Comparison of ENCODE assay signal across 13 mouse cellular contexts in the genomic region with DNA sequence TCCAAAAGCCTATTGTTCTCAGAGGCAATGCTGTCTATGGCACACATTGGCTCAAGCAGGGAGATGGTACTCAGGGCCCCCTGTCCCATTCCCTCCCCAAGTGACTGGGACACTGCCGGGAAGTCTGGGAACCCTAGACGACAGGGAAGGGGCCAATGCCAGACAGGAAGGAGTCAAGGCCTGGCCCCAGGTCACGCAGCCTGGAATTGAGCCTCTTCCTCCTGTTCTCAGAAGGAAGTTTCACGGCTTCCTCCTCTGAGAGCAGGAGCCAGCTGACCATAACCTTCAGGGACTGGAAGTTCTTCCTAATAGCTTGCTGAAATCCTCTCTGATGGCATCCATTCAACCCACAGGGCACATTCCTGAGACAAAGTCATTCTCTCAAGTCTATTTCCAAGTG. TPM values are rescaled to one million over a fixed set of nuclear protein-coding genes. Genes with fewer than 3 reads are reported as not detected.
DNase-seq lines count a peak whose midpoint lies in the region; ATAC-seq lines count a peak whose summit lies in the region.
"Had no signal": no experiment of that assay in that cellular context is flagged by ENCODE, and none has a peak within 500 bp of the region (broad histone marks: within the 10 kb centered on the region; RNA-seq: fewer than 3 reads in every experiment).

No protein-coding gene starts in this region.

- no peaks in the 10 kb centered on the region for H3K27me3 ChIP-seq in forebrain, embryonic 14.5 days (replicated peaks; ENCODE audit: control insufficient read depth, insufficient read depth, low read length)
- H3K27me3 ChIP-seq in forebrain, embryonic 11.5 days (ENCODE audit: control insufficient read depth, insufficient read depth, low read length), result no peaks in the 10 kb centered on the region
- H3K27me3 ChIP-seq in midbrain, embryonic 10.5 days (ENCODE audit: low read depth, poor library complexity, severe bottlenecking), result peaks cover 9% of the 10 kb centered on the region; the same call in 1 of the 2 replicates
- H3K27me3 ChIP-seq: hindbrain, embryonic 13.5 days had no signal

- peak overlapping the region; percentile 93 for H3K27ac ChIP-seq in brown adipose tissue, adult 24 weeks (replicated peaks; ENCODE audit: low read depth, low read length)
- H3K27ac ChIP-seq in forebrain, embryonic 14.5 days (ENCODE audit: low read depth, low read length), result no peak overlapping the region
- H3K27ac ChIP-seq in forebrain, embryonic 11.5 days (ENCODE audit: low read depth, low read length), result no peak overlapping the region
- no peak overlapping the region for H3K27ac ChIP-seq in midbrain, embryonic 10.5 days (replicated peaks)
- H3K27ac ChIP-seq: hindbrain, embryonic 13.5 days had no signal

- ATAC-seq in forebrain, embryonic 14.5 days, result no peak
- no peak for ATAC-seq in forebrain, embryonic 11.5 days (replicated peaks; ENCODE audit: low FRiP score)

- H3K9ac ChIP-seq in forebrain, embryonic 14.5 days (ENCODE audit: low read length), result no peak overlapping the region
- no peak overlapping the region for H3K9ac ChIP-seq in forebrain, embryonic 11.5 days (ENCODE audit: low read length)
- H3K9ac ChIP-seq: hindbrain, embryonic 13.5 days had no signal

- H3K9me3 ChIP-seq in forebrain, embryonic 14.5 days (replicated peaks; ENCODE audit: control insufficient read depth, low read length), result no peaks in the 10 kb centered on the region
- no peaks in the 10 kb centered on the region for H3K9me3 ChIP-seq in forebrain, embryonic 11.5 days (ENCODE audit: control insufficient read depth, low read length)
- H3K9me3 ChIP-seq in midbrain, embryonic 10.5 days (replicated peaks), result no peaks in the 10 kb centered on the region
- H3K9me3 ChIP-seq: G1E; hindbrain, embryonic 13.5 days had no signal

- 85% methylated on average over 4 of the region's 4 CpGs for WGBS in forebrain, embryonic 14.5 days
- 66% methylated on average over 4 of the region's 4 CpGs for WGBS in forebrain, embryonic 11.5 days
- 80% methylated on average over 4 of the region's 4 CpGs for WGBS in midbrain, embryonic 10.5 days

- peak overlapping the region; percentile 66 for H3K4me3 ChIP-seq in brown adipose tissue, adult 24 weeks (ENCODE audit: insufficient read depth, low read depth, low read length)
- no peak overlapping the region for H3K4me3 ChIP-seq in forebrain, embryonic 14.5 days (ENCODE audit: low read depth, low read length)
- H3K4me3 ChIP-seq in forebrain, embryonic 11.5 days (ENCODE audit: low read depth, low read length), result no peak overlapping the region
- H3K4me3 ChIP-seq in midbrain, embryonic 10.5 days, result no peak overlapping the region
- H3K4me3 ChIP-seq: hindbrain, embryonic 13.5 days; myocyte had no signal

- no peaks in the 10 kb centered on the region for H3K36me3 ChIP-seq in forebrain, embryonic 14.5 days (ENCODE audit: control insufficient read depth, insufficient read depth, low read length)
- no peaks in the 10 kb centered on the region for H3K36me3 ChIP-seq in forebrain, embryonic 11.5 days (ENCODE audit: control insufficient read depth, insufficient read depth, low read length)
- H3K36me3 ChIP-seq in midbrain, embryonic 10.5 days, result no peaks in the 10 kb centered on the region
- H3K36me3 ChIP-seq: hindbrain, embryonic 13.5 days had no signal

- peak; percentile 56 to 75 for DNase-seq in heart, adult 9 months (ENCODE audit: low spot score in 2 of 2)
- peak; percentile 40 for DNase-seq in kidney, adult 9 months
- DNase-seq in lung, adult 18-20 months, result peak; percentile 46
- DNase-seq in forebrain, embryonic 14.5 days (ENCODE audit: low spot score), result no peak
- DNase-seq in forebrain, embryonic 11.5 days (ENCODE audit: low spot score), result no peak
- no peak for DNase-seq in urinary bladder, adult 2 months (ENCODE audit: low spot score)
- no peak for DNase-seq in midbrain, embryonic 10.5 days (ENCODE audit: low spot score)

- no peak overlapping the region for H3K4me2 ChIP-seq in forebrain, embryonic 14.5 days (ENCODE audit: low read length)
- H3K4me2 ChIP-seq in forebrain, embryonic 11.5 days (ENCODE audit: low read depth, low read length, severe bottlenecking), result no peak overlapping the region
- H3K4me2 ChIP-seq: hindbrain, embryonic 13.5 days had no signal

- peaks cover 26% of the 10 kb centered on the region; the same call in 1 of the 2 replicates for H3K4me1 ChIP-seq in brown adipose tissue, adult 24 weeks (ENCODE audit: control insufficient read depth, insufficient read depth, insufficient read length, low read length)
- H3K4me1 ChIP-seq in forebrain, embryonic 14.5 days (ENCODE audit: control insufficient read depth, insufficient read depth, low read length), result no peaks in the 10 kb centered on the region
- no peaks in the 10 kb centered on the region for H3K4me1 ChIP-seq in forebrain, embryonic 11.5 days (replicated peaks; ENCODE audit: control insufficient read depth, insufficient read depth, low read length)
- peaks cover 28% of the 10 kb centered on the region for H3K4me1 ChIP-seq in midbrain, embryonic 10.5 days

RNA-seq across cellular contexts. Expression of gene Ggta1, which starts 29.6 kb away (rescaled TPM):
- 8.8 and 14.5 TPM in 2 replicates for polyA plus RNA-seq in brown adipose tissue, adult 24 weeks (2012; ENCODE audit: insufficient read depth, insufficient read length, missing spikeins)
- polyA plus RNA-seq in forebrain, embryonic 14.5 days (2014; fragmentation: Nextera tagmentation; extraction: Ambion mirVana), result 5.0 and 6.1 TPM in 2 replicates
- polyA plus RNA-seq in forebrain, embryonic 11.5 days (2014; fragmentation: Nextera tagmentation; extraction: Ambion mirVana), result 5.1 and 7.2 TPM in 2 replicates
- 16.5 and 17.1 TPM in 2 replicates for polyA plus RNA-seq in urinary bladder, adult 2 months (2012; rRNA removed)
- 5.0 and 6.0 TPM in 2 replicates for polyA plus RNA-seq in midbrain, embryonic 10.5 days (2016; fragmentation: Nextera tagmentation; extraction: Ambion mirVana)

RNA-seq across cellular contexts. Expression of gene 4930402F06Rik, which starts 36.5 kb away (rescaled TPM):
- not detected in 2 replicates for polyA plus RNA-seq in brown adipose tissue, adult 24 weeks (2012; ENCODE audit: insufficient read depth, insufficient read length, missing spikeins)
- not detected in 2 replicates for polyA plus RNA-seq in forebrain, embryonic 14.5 days (2014; fragmentation: Nextera tagmentation; extraction: Ambion mirVana)
- polyA plus RNA-seq in forebrain, embryonic 11.5 days (2014; fragmentation: Nextera tagmentation; extraction: Ambion mirVana), result not detected in 2 replicates
- not detected in 2 replicates for polyA plus RNA-seq in urinary bladder, adult 2 months (2012; rRNA removed)
- polyA plus RNA-seq in midbrain, embryonic 10.5 days (2016; fragmentation: Nextera tagmentation; extraction: Ambion mirVana), result not detected in 2 replicates
- polyA plus RNA-seq: brain, embryonic 14.5 days; embryonic facial prominence, embryonic 14.5 days; G1E; hindbrain, embryonic 13.5 days; myocyte had no signal

Comparison
In these comparisons a context has a peak if more than half of its experiments do, and no peak if none do; other contexts are left out.
1. DNase-seq: peak in heart, adult 9 months (2 of 2), kidney, adult 9 months (single experiment) and lung, adult 18-20 months (2 of 2); none in forebrain, embryonic 14.5 days (single experiment), forebrain, embryonic 11.5 days (single experiment), urinary bladder, adult 2 months (single experiment) and midbrain, embryonic 10.5 days (single experiment).